Mouse (Mus musculus): ENCODE results near the gene Lpar1. TPM values are rescaled to one million over a fixed set of nuclear protein-coding genes. Genes with fewer than 3 reads are reported as not detected.

Lpar1 gene
- polyA plus RNA-seq, 1 experiment from 2014 or later: 15.9 TPM

GRCm38 (mm10) chr4:58438654-58439053 lies 115.0 kb downstream of the Lpar1 start:
- H3K9me3 ChIP-seq (replicated peaks): no peaks in the 10 kb centered on the region
- no peaks in the 10 kb centered on the region for H3K36me3 ChIP-seq
- no peak overlapping the region for H3K4me3 ChIP-seq (replicated peaks)
- no peak for ATAC-seq (ENCODE audit: low FRiP score)
- no peaks in the 10 kb centered on the region for H3K4me1 ChIP-seq
- no peak overlapping the region for H3K27ac ChIP-seq (replicated peaks)
- H3K4me2 ChIP-seq: no peak overlapping the region
- H3K27me3 ChIP-seq (replicated peaks): no peaks in the 10 kb centered on the region
- no peak overlapping the region for H3K9ac ChIP-seq (replicated peaks)
- 66% methylated on average over 7 of the region's 7 CpGs for WGBS

DNA sequence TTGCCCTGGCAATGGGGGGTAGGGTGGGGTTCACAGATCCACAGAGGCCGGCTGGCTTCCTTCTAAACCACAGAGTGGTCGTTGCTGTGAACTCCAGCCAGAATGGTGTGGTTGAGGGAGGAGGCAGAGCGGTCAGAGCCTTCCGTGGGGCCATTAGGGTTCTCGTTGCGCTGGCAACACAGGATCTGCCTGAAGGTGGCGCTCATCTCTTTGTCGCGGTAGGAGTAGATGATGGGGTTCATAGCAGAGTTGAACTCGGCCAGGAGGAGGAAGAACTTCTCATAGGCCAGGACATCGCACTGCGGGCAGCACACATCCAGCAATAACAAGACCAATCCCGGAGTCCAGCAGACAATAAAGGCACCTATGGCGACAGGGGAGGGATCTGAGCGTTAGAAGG lies 116.4 kb downstream of the Lpar1 start:
- no peaks in the 10 kb centered on the region for H3K9me3 ChIP-seq (replicated peaks)
- ATAC-seq (ENCODE audit: low FRiP score): no peak
- no peak overlapping the region for H3K4me3 ChIP-seq (replicated peaks)
- 87% methylated on average over 15 of the region's 15 CpGs for WGBS
- no peaks in the 10 kb centered on the region for H3K36me3 ChIP-seq
- H3K9ac ChIP-seq (replicated peaks): no peak overlapping the region
- H3K4me2 ChIP-seq: no peak overlapping the region
- no peak overlapping the region for H3K27ac ChIP-seq (replicated peaks)
- H3K4me1 ChIP-seq: no peaks in the 10 kb centered on the region
- H3K27me3 ChIP-seq (replicated peaks): no peaks in the 10 kb centered on the region

GRCm38 (mm10) chr4:58423276-58423930 lies 130.3 kb downstream of the Lpar1 start:
- ATAC-seq (ENCODE audit: low FRiP score): no peak
- Histone ChIP-seq H3K4me2 (no peak overlapping the region), H3K27me3 (replicated peaks) (no peaks in the 10 kb centered on the region), H3K9ac (replicated peaks) (no peak overlapping the region), H3K4me1 (no peaks in the 10 kb centered on the region), H3K4me3 (replicated peaks) (no peak overlapping the region), H3K36me3 (no peaks in the 10 kb centered on the region), H3K27ac (replicated peaks) (no peak overlapping the region), H3K9me3 (replicated peaks) (no peaks in the 10 kb centered on the region)
- 81% methylated on average over 9 of the region's 9 CpGs for WGBS

GRCm38 (mm10) chr4:58419225-58419624 lies 134.5 kb downstream of the Lpar1 start:
- Histone ChIP-seq H3K36me3 (no peaks in the 10 kb centered on the region), H3K27ac (replicated peaks) (no peak overlapping the region), H3K4me2 (no peak overlapping the region), H3K4me3 (replicated peaks) (no peak overlapping the region), H3K4me1 (no peaks in the 10 kb centered on the region), H3K9ac (replicated peaks) (no peak overlapping the region), H3K9me3 (replicated peaks) (no peaks in the 10 kb centered on the region), H3K27me3 (replicated peaks) (no peaks in the 10 kb centered on the region)
- no peak for ATAC-seq (ENCODE audit: low FRiP score)
- WGBS: 59% methylated on average over 5 of the region's 5 CpGs

GRCm38 (mm10) chr4:58417319-58417718 lies 136.4 kb downstream of the Lpar1 start:
- H3K27me3 ChIP-seq (replicated peaks): no peaks in the 10 kb centered on the region
- H3K9me3 ChIP-seq (replicated peaks): no peaks in the 10 kb centered on the region
- H3K4me2 ChIP-seq: no peak overlapping the region
- no peak for ATAC-seq (ENCODE audit: low FRiP score)
- WGBS: 77% methylated on average over 4 of the region's 4 CpGs
- no peaks in the 10 kb centered on the region for H3K36me3 ChIP-seq
- no peak overlapping the region for H3K9ac ChIP-seq (replicated peaks)
- H3K27ac ChIP-seq (replicated peaks): no peak overlapping the region
- no peak overlapping the region for H3K4me3 ChIP-seq (replicated peaks)
- H3K4me1 ChIP-seq: no peaks in the 10 kb centered on the region

DNA sequence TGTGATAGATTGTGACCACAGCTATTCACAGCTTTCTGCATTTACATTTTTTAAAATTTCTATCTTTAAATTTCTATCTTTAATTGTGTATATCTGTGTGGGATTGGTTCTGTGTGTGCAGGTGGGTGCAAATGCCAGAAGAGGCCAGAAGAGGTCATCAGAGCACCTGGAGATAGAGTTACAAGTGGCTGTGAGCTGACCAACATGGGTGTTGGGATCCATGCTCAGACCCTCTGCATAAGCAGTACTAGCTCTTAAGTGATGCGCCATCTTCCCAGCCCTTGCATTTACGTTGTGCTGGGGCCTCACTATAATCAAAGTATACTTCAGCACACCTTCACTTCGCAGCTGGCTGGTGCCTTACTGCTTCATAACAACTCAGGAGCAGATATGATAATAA lies 138.2 kb downstream of the Lpar1 start:
- Histone ChIP-seq H3K9ac (replicated peaks) (no peak overlapping the region), H3K27ac (replicated peaks) (no peak overlapping the region), H3K27me3 (replicated peaks) (no peaks in the 10 kb centered on the region), H3K4me2 (no peak overlapping the region), H3K36me3 (no peaks in the 10 kb centered on the region), H3K4me1 (no peaks in the 10 kb centered on the region), H3K9me3 (replicated peaks) (no peaks in the 10 kb centered on the region), H3K4me3 (replicated peaks) (no peak overlapping the region)
- WGBS: 91% methylated on average over 3 of the region's 3 CpGs
- ATAC-seq (ENCODE audit: low FRiP score): no peak

- no peaks in the 10 kb centered on the region for H3K36me3 ChIP-seq
- H3K27me3 ChIP-seq (replicated peaks): no peaks in the 10 kb centered on the region
- H3K9me3 ChIP-seq (replicated peaks): no peaks in the 10 kb centered on the region
- no peak overlapping the region for H3K27ac ChIP-seq (replicated peaks)
- ATAC-seq (ENCODE audit: low FRiP score): no peak
- 82% methylated on average over 13 of the region's 13 CpGs for WGBS
- H3K9ac ChIP-seq (replicated peaks): no peak overlapping the region
- no peak overlapping the region for H3K4me3 ChIP-seq (replicated peaks)
- no peak overlapping the region for H3K4me2 ChIP-seq
- H3K4me1 ChIP-seq: no peaks in the 10 kb centered on the region
Observed at GRCm38 (mm10) chr4:58413188-58414185, 140.2 kb downstream of the Lpar1 start.

DNA sequence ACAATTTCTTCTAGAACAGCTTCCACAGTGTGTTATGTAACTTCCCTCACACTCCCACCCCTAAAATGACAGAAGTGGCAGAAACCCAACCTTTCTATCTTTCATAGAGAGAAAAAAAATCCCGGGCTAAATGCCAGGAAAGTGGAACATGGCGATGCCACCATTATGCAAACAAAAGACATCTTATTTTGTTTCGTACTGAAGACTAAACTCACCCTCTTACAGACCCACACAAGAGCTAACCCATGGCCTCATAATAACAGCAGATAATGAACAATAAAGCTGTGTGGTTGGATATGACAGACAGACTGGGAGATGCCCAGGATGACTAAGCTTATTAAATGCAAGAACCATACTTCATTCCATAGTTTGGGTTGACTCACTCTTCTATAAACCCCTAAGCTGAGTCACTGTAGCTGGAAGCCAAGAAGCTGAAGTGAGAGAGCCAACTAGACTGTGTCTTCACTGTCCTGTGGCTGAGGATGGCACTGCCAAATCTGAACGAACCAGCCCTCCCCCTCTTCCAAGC lies 151.7 kb downstream of the Lpar1 start:
- no peak for ATAC-seq (ENCODE audit: low FRiP score)
- WGBS: 94% methylated on average over 4 of the region's 4 CpGs
- H3K4me1 ChIP-seq: no peaks in the 10 kb centered on the region
- no peaks in the 10 kb centered on the region for H3K9me3 ChIP-seq (replicated peaks)
- H3K36me3 ChIP-seq: no peaks in the 10 kb centered on the region
- H3K4me3 ChIP-seq (replicated peaks): no peak overlapping the region
- H3K9ac ChIP-seq (replicated peaks): no peak overlapping the region
- no peak overlapping the region for H3K4me2 ChIP-seq
- no peaks in the 10 kb centered on the region for H3K27me3 ChIP-seq (replicated peaks)
- H3K27ac ChIP-seq (replicated peaks): no peak overlapping the region

- H3K27ac ChIP-seq (replicated peaks): no peak overlapping the region
- 91% methylated on average over 12 of the region's 12 CpGs for WGBS
- H3K9me3 ChIP-seq (replicated peaks): no peaks in the 10 kb centered on the region
- no peaks in the 10 kb centered on the region for H3K36me3 ChIP-seq
- H3K9ac ChIP-seq (replicated peaks): no peak overlapping the region
- ATAC-seq (ENCODE audit: low FRiP score): no peak
- no peaks in the 10 kb centered on the region for H3K27me3 ChIP-seq (replicated peaks)
- no peak overlapping the region for H3K4me2 ChIP-seq
- no peaks in the 10 kb centered on the region for H3K4me1 ChIP-seq
- no peak overlapping the region for H3K4me3 ChIP-seq (replicated peaks)
Observed at GRCm38 (mm10) chr4:58400861-58401341, 152.8 kb downstream of the Lpar1 start.
